Mouse (Mus musculus): ENCODE results near the gene Gm45015. TPM values are rescaled to one million over a fixed set of nuclear protein-coding genes. Genes with fewer than 3 reads are reported as not detected.
"Not testable (repeated sequence)": the region's sequence is repeated elsewhere in the genome, so short reads cannot be mapped to it uniquely, and the experiment has no call there.

The Gm45015 gene
- not detected in 2 replicates for total RNA-seq (2021)
- long read RNA-seq, experiment 1: 0 reads
- long read RNA-seq, experiment 2: 0 reads

GRCm38 (mm10) chrX:73336740-73337139, at the start of gene Gm45015:
Gene Gm45015, minus strand, starts transcription at chrX:73336840.
- no peak for DNase-seq

GRCm38 (mm10) chrX:73384924-73385323, 48.3 kb upstream of the Gm45015 start:
- DNase-seq: no peak

- DNase-seq: no peak
Measured at GRCm38 (mm10) chrX:73384419-73384818, 47.8 kb upstream of the Gm45015 start.

GRCm38 (mm10) chrX:73363291-73363690, 26.7 kb upstream of the Gm45015 start:
- DNase-seq: no peak

DNA sequence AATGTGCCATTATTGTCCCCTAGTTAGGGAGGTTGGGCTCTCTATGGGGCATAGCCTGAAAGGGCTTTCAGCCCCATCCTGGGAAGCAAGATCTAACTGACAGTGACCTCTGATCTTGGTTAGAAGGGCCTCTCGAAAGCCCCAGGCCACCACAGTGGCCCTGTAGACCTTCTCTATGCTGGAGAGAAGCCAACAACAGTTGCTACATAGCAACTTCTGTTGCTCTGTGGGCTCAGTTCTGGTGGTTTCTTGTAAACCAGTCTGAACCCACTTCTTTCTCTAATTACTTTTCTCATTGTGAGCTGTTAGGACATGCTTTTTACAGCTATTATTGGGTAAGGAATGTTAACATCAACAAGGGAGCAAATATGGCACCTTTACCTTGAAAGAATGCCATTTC, 20.1 kb upstream of the Gm45015 start:
- no peak for DNase-seq

- no peak for DNase-seq
Measured at GRCm38 (mm10) chrX:73356163-73356562, 19.5 kb upstream of the Gm45015 start.

DNA sequence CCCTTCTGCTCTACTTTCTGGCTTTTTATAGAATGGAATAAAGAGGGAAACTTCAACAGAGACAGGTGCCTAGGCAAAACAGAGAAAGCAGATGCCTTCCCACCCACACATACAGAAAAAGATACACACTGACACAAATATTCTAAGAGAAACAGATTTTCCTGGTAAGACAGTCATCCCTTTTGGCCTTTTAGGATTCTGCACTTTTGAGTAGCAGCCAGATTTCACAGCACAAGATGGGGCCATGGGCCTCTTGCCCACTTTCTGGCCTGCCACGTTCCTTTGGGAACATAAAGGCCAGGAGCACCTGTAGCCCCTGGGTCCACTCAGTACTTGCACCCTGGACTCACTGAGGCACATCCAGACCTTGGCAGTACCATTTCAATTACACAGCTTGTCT, 7.7 kb upstream of the Gm45015 start:
- no peak for DNase-seq

DNA sequence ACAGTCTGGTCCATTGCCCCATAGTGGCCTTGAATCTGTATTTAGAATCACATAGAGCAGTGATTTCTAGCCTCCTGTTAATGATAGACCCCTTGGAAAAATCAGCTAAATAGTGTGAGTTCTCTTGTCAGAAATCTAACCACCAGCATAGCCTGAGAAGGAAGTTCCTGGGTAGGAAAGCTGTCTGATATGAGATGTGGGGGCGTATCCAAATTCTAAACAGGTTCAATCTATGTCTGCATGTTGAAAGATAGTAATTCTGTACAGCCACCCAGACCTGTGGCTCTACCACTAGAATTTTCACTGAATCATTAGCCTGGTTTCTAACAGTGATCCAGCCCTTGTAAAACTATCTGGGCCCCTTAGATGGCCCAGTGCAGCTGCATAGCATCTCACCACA, 7.2 kb upstream of the Gm45015 start:
- no peak for DNase-seq

DNA sequence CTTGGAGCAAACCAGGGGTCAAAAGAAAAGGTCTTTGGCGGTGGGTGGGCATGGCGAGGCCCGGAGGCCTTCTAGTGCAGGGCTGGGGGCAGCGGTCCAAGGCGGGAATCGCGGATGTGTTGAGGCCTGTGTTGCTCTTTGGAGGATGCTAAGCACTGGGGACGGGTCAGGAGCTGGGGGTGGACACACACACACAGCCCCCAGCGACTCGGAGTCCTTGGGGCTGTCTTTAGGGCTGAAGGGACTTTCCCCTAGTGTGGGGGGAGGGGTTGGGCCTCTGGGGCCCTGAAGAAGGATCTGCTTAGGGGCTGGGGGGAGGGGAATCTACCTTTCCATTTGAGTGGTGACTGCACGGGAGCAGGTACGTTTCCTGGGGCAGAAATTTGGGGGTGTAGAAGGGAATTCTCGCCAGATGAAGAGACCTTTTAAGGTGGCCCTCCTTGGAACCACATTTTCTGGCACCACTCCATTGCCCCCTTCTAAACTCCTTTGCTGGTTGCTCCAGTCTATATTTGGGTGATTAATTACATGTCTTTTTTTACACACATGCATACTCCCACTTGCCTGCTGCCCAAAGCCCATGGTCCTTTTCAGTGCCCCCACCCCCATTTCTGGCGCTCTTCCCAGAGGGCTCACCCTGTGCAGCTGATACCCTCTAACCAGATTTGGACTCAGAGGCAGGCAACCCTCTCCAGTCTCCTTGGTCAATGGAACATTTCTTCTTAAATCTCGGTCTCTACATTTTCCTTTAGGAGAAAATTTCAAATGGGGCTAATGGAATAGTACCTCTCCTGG, 6.5 kb upstream of the Gm45015 start:
- peak; percentile 30 for DNase-seq

DNA sequence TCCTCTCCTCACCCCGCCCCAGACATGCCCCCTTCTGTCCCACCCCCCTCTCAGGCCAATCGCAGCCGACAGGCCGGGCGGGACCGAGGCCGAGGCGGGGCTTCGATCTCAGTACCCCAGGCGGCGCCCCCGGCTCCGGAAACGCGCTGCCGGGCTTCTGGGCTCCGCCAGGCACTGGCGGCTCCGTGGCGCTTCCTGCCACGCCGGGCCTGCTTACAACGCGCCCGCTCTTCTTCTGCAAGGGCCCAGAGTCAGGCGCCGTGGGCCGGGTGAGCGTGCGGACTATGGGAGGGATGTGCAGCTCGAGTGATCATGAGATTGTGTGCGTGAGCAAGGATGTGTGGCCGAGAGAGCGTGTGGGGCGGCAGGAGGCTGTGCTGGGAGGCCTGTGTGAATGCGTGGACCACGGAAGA, 5.8 kb upstream of the Gm45015 start, which contains the start of gene Zfp275:
Gene Zfp275 (plus strand): TSS at position 139 of the 413 bp plus-strand sequence.
- DNase-seq: peak; percentile 87

DNA sequence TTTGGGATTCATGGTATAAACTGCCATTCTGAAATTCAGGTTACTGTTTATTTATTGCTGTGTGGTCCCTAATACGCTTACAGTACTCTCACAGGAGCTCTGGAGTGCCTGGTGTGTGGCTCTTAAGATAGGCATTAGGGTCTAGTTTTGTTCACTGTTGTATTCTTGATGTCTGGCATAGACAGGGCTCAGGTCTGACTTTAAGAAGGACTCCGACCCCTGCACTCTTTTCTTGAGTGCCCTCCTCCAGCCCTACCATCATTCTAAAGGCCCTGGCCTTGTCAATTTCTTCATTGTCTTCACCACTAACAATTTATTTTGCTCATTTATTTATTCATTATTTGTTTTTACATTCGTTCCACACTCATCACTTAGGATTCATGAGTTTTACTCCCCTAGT, 5.4 kb upstream of the Gm45015 start:
- DNase-seq: no peak

DNA sequence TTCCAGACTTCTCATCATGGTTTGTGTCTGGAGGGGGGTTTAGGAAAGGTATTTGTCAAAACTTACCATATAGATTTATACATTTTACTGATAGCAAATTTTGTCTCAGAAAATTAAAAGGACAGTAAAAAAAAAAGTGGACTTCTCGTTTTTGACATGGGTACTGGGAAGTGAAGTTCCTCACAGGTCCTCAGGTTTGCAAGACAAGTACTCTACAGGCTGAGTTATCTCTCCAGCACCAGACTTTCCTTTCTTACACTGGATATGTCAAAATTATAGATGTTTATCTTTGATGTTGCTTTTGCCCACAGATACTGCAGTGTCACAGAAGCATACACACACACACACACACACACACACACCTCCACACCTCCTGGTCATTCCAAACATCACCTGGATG, 4.8 kb upstream of the Gm45015 start:
- DNase-seq: no peak

DNA sequence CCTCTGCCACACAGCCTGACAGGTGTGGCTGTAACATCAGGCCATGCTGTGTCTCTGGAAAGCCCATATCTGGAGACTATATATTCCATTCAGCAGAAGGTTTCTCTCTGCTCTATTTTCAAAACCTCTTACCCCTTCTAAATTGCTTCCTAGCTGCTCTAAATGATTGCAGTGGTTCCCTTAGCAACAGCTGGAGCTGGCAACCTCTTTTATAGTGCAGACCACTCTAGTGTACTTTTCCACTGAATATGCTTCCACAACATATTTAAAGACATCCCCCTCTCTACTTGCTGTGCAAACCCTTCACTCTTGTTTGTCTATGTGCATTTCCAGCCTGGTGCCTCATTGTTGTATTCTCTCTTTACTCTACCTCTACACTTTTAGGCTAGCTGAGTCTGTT, 3.1 kb downstream of the Gm45015 start:
- no peak for DNase-seq

- DNase-seq: no peak
Measured at GRCm38 (mm10) chrX:73327215-73327614, 9.4 kb downstream of the Gm45015 start.

- DNase-seq: no peak
Measured at GRCm38 (mm10) chrX:73321029-73321428, 15.6 kb downstream of the Gm45015 start.

GRCm38 (mm10) chrX:73312522-73312921, 24.1 kb downstream of the Gm45015 start:
- DNase-seq: peak; percentile 39

GRCm38 (mm10) chrX:73295745-73296144, 40.9 kb downstream of the Gm45015 start:
- DNase-seq: not testable (repeated sequence)

DNA sequence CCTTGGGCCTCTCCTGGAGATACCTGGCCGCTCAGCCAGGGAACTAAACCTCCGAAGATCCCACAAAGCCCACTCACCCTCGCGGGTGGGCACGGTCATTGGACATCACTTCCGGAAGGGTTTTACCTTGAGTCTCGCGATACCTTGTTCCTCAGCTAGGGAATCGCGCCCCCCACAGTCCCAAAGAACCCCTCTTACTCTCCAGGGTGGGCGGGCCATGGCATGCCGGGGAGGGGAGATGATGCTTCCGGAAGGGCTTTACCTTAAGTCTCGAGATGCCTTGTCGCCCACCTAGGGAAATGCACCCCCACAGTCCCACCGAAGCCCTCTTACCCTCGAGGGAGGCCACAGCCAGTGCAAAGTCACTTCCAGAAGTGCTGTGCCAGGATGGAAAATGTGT, 43.8 kb downstream of the Gm45015 start, which contains the start of the genes Xlr5a and Xlr5c:
Gene Xlr5a (minus strand): TSS at position 101 of the 400 bp plus-strand sequence.
Gene Xlr5c (minus strand): TSS at position 101 of the 400 bp plus-strand sequence.
- not testable (repeated sequence) for DNase-seq

Other genes starting within 250 kb of the Gm45015 start
- gene Xlr3a, start 239.7 kb downstream of the Gm45015 start, total RNA-seq (2021): 1.0 and 2.9 TPM in 2 replicates
- gene Gm14685, start 219.8 kb downstream of the Gm45015 start, total RNA-seq (2021): 0.49 and 0.82 TPM in 2 replicates
- not detected in 2 replicates for gene Xlr5b, start 188.0 kb downstream of the Gm45015 start, total RNA-seq (2021)
- 0.22 TPM in 1 of 2 replicates, not detected in the other for gene DXBay18, start 187.4 kb downstream of the Gm45015 start, total RNA-seq (2021)
- not detected in 2 replicates for gene Spin2d, start 159.9 kb downstream of the Gm45015 start, total RNA-seq (2021)
- 8.9 and 10.4 TPM in 2 replicates for gene Xlr3b, start 144.6 kb downstream of the Gm45015 start, total RNA-seq (2021)
- 1.7 and 3.7 TPM in 2 replicates for gene Xlr4b, start 122.5 kb downstream of the Gm45015 start, total RNA-seq (2021)
- gene F8a, start 108.5 kb downstream of the Gm45015 start, total RNA-seq (2021): 7.6 and 8.4 TPM in 2 replicates
- gene Xlr4c, start 93.7 kb downstream of the Gm45015 start, total RNA-seq (2021): 0.85 and 1.2 TPM in 2 replicates
- not detected in 2 replicates for gene Xlr3c, start 71.5 kb downstream of the Gm45015 start, total RNA-seq (2021)
- gene Xlr5a, start 43.9 kb downstream of the Gm45015 start, total RNA-seq (2021): 0.26 TPM in 1 of 2 replicates, not detected in the other
- 0.74 and 1.3 TPM in 2 replicates for gene Xlr5c, start 43.9 kb downstream of the Gm45015 start, total RNA-seq (2021)
- 19.3 and 22.9 TPM in 2 replicates for gene Zfp275, start 5.8 kb upstream of the Gm45015 start, total RNA-seq (2021)
- gene Gm18336, start 61.9 kb upstream of the Gm45015 start, total RNA-seq (2021): not detected in 2 replicates
- gene Zfp92, start 74.3 kb upstream of the Gm45015 start, total RNA-seq (2021): 0.26 and 0.30 TPM in 2 replicates
- gene Trex2, start 98.5 kb upstream of the Gm45015 start, total RNA-seq (2021): not detected in 2 replicates
- gene Haus7, start 122.2 kb upstream of the Gm45015 start, total RNA-seq (2021): 22.8 and 25.2 TPM in 2 replicates
- 183 and 214 TPM in 2 replicates for gene Bgn, start 146.8 kb upstream of the Gm45015 start, total RNA-seq (2021)
- gene Atp2b3, start 166.2 kb upstream of the Gm45015 start, total RNA-seq (2021): 16.3 and 20.9 TPM in 2 replicates